Mouse (Mus musculus) CD4-positive, CD25-positive, alpha-beta regulatory T cell, adult 4 months (primary cell): ENCODE results near the gene Slco2b1. TPM values are rescaled to one million over a fixed set of nuclear protein-coding genes. Genes with fewer than 3 reads are reported as not detected.
"Not testable (repeated sequence)": the region's sequence is repeated elsewhere in the genome, so short reads cannot be mapped to it uniquely, and the experiment has no call there.

Experiments used
- ATAC-seq: one replicate; pipeline ENCODE4 v1.8.0; 2017
- polyA plus RNA-seq, 2 experiments: library from polyadenylated mRNA; unstranded; fragments of 100-300 nt; shearing (Covaris generic); gene quantifications; one replicate each; pipeline ENCODE4 v1.2.1; 2017

Slco2b1 gene
- under 1 TPM in 1 of 2 experiments, not detected in 1; 0.37 TPM for polyA plus RNA-seq

DNA sequence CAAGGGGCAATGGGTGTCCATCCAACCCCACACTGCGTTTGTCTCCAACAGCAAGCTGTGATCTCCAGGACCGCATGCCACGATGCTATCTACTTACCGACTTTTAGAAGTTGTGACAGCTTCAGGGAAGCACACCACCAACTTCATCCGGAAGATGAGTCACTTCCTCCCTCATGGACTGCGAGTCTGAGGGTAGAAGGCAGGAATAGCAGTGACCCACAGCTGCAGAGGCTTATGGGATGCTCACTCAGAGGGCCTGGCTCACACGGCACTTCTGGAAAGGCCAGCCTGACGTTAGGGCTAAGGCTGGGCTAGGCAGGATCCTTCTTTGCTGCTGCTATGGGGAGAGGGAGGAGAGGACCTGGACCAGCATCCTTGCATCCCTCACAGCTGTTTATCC lies at the start of gene Slco2b1:
TSS of gene Slco2b1 (minus strand) at position 175 of the 400 bp plus-strand sequence.
- ATAC-seq, result no peak

- ATAC-seq, result no peak
Measured at GRCm38 (mm10) chr7:99739276-99739675, 28.1 kb upstream of the Slco2b1 start.

DNA sequence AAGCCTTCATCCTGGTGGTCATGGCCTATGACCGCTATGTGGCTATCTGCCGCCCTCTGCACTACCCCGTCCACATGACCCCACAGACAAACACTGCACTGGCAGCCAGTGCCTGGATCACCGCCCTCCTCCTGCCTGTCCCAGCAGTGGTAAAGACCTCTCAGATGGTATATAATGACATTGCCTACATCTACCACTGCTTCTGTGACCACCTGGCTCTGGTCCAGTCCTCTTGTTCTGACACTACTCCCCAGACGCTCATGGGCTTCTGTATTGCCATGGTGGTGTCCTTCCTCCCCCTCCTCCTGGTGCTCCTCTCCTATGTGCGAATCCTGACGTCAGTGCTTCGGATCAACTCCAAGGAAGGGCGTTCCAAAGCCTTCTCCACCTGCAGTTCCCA lies 24.4 kb upstream of the Slco2b1 start:
- ATAC-seq, result not testable (repeated sequence)

DNA sequence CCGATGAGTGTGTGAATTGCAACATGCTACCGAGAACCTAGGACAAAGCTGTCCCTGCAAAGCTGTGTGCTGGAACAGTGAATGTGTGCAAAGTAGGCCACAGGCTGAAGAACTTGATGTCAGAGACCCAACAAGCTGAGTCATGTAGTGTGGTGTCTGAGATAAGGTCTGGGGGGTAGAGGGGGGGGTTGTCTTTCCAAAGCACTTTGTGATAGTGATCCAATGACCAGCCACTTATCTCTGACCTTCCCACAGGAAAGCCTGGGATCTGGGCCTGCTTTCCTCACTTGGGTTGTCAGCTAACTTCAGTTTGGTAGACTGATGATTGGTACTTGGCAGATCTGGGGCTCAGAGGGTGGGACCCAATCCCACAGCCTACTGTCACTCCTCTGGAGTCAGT lies 23.5 kb upstream of the Slco2b1 start:
- ATAC-seq, result no peak

- ATAC-seq, result no peak
Measured at GRCm38 (mm10) chr7:99729973-99730372, 18.8 kb upstream of the Slco2b1 start, which contains the start of gene Olfr520. Gene Olfr520 (plus strand): TSS chr7:99730273.

DNA sequence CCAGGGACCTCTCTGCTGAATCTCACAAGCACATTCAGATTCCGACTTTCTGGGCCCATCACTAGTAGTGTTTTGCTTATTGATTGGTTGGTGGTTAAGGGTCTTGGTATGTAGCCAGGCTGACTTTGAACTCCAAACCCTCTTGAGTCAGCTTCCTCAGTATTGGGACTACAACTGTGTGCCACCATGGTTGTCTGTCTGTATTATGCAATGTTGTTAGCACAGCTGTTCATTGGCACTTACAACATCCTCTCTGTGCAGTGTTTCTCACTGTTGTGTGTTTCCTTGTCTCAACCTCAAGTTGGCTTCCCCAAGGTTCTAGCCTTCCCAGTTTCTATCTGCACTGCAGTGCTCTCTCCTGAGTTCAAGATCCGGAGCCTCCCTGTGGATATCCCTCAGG lies 5.4 kb upstream of the Slco2b1 start:
- no peak for ATAC-seq

DNA sequence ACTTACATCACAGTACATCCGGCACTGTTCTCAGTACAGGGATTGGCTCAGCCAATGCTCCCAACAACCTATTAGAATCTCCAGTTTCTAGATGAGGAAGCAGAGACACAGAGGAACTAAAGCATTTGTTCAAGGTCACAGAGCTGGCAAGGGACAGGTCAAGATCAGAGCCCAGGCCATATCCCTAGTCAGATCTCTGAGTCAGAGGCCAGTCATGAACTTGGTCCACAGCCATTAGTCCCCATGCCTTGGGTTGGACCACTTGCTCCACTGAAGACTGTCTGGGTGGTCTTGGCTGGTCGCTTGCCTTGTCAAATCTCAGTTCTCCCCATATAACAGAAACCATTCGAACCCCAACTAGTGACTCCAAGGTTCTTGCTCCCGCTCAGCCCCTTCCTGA lies 1.3 kb upstream of the Slco2b1 start:
- ATAC-seq, result no peak

- no peak for ATAC-seq
Measured at GRCm38 (mm10) chr7:99710476-99710875, 664 bp downstream of the Slco2b1 start.

GRCm38 (mm10) chr7:99709992-99710391 lies 1.1 kb downstream of the Slco2b1 start:
- ATAC-seq, result no peak

DNA sequence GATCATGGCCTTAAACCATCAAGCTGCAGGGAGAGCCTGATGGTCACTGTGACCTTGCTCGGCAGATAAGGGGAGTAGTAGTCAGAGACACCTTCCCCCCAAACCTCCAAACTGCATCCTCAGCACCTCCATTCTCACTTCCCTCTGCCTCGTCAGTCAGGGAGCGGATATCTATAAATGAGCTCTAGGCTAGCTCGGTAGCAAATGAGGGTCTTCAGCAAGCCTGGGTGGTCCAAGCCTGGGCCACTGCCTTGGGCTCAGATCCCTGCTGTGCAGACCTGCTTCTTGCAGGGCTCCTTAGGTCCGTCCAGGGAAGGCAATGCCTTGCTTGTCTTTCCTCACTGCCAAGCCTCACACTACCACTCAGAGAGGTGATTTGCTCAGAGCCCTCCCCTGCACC lies 2.4 kb downstream of the Slco2b1 start:
- ATAC-seq, result no peak

- no peak for ATAC-seq
Measured at GRCm38 (mm10) chr7:99708301-99708721, 2.8 kb downstream of the Slco2b1 start.

DNA sequence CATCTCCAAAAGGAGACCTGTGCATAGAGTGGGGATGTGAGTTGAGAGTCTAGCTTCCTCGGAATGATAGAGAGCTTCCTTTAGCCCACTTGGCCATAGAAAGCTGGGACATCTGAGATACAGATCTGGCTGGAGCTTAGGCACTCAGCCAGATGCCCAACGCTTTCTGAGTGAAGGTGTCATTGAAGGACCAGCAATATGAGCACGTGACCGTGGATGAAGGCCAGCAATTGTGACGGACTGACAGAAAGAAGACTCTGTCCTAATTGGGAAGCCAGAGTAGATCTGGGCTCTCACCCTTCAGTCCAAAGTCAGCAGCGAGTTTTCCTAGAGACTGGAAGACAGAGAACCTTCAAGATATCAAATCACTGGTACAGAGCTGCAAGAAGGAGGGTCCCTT lies 3.5 kb downstream of the Slco2b1 start:
- ATAC-seq, result no peak

- no peak for ATAC-seq
Measured at GRCm38 (mm10) chr7:99707038-99707595, 4.0 kb downstream of the Slco2b1 start.

DNA sequence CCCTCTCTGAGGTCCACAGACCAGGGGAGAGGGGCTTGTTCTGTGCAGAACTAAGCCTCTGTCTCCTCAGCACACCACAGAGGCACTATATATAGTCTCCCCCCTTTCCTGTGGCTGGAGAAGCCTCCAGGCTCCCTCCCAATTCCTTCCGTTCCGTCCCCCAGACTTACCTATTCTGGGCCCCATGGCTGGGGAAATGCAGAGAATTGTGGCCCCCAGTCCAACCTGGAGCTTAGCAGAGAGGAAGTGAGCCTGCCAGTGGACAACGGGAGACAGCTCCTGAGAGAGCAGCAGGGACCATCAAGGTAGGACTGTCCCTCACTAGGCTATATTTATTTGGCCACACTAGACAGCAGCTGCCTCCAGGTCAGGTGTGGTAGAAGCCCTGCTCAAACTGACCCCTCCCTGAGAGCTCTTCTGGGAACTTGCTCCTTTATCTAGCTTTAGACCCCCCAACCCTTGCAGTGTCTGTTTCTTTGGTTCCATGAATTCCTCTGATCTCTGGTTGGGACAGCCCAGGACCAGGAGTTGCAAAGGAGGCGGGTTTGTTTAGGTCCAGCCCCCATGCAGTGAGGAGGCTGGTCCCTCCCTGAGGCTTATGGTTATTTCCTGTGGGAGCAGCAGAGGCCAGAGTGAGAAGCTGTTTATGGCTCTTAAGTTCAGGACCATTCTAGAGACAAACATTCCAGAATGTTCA lies 4.7 kb downstream of the Slco2b1 start:
- no peak for ATAC-seq

DNA sequence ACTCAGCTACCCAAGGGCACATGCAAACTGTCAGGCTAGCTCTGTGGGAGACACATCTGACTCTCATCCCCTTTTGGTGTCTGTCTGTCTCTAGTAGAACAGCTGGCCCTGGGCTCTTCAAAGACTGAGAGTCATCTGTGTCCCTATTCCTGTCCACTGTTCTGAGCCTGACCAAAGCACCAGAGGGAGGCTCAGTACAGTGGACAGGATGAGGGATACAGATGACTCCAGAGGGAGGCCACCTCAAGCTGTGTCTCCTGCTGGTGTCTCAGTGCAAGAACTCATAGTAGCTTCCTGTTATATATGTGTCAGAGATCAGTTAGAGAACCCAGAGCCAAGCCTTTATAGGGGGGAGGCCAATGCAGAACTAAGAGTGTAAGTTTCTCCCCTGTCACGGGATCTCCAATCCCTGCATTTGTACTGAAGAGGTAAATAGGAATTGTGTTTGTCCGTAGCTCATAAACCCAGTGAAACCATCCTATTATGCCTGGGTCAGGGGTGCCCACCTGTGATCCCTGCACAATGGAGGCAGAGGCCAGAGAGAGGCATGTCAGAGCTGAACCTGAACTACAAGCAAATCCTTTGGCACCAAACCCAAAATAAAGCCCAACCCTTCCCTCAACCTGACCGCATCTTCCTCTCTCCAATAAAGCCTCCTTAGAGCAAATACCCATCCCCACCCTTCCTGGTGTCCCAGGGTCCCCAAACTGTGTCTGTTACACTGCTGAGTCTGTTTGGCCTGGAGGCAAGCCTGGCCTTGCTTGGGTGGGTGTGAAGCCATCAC lies 6.2 kb downstream of the Slco2b1 start:
- ATAC-seq, result no peak

- ATAC-seq, result no peak
Measured at GRCm38 (mm10) chr7:99702201-99702600, 8.9 kb downstream of the Slco2b1 start.

DNA sequence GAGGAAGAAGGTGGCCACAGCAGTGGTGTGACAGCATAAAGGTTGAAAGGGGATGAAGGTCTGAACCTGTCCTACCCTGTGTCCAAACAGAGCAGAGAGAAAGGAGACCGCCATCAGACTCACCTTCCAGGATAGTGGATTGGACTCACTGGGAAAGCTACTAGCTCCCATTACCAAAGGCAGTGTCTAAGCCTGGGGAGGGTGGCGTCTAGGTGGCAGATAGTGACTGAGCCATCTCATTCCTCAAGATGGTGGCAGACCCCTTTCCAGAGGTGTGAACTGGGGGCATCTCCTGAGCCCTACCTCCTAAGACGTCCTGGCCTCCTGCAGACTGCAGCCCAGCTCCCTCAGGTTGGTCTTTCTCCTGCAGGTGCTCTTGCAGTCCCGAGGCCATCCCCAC lies 10.5 kb downstream of the Slco2b1 start:
- no peak for ATAC-seq

- ATAC-seq, result no peak
Measured at GRCm38 (mm10) chr7:99699709-99700151, 11.4 kb downstream of the Slco2b1 start.

DNA sequence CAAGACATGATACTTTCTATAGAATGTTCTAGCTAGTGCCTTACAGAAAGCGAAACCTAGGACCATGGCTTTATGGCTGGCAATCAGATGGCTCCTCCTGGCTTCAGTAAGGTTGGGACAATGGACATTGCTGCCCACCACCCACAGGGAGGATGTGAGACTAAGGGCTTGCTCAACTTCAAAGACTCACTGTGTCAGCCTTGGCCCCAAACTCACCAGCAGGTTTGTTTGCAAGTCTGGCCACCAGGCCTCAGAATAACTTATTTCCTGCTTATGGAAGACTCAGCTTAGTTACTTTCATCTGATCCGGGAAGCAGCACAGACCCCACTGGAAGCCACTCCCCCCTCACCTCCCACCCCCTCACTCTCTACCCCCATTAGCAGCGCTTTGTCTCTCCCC lies 12.0 kb downstream of the Slco2b1 start:
- ATAC-seq, result no peak

- ATAC-seq, result no peak
Measured at GRCm38 (mm10) chr7:99698576-99698975, 12.6 kb downstream of the Slco2b1 start.

GRCm38 (mm10) chr7:99695471-99696057 lies 15.6 kb downstream of the Slco2b1 start:
- ATAC-seq, result no peak

DNA sequence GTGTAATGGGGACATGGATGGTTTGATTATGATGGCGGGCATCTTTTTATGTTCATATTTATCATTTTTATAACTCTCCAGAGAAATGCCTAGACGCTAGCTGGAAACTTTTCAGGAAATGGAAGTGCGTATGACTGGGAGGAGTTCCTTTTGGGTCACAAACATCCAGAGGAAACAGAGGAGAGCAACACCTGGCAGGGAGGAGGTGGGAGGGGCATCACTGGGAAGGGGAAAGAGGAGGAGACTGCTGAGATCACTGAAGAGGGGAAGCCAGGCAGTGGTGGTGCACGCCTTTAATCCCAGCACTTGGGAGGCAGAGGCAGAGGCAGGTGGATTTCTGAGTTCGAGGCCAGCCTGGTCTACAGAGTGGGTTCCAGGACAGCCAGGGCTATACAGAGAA lies 16.7 kb downstream of the Slco2b1 start:
- not testable (repeated sequence) for ATAC-seq

DNA sequence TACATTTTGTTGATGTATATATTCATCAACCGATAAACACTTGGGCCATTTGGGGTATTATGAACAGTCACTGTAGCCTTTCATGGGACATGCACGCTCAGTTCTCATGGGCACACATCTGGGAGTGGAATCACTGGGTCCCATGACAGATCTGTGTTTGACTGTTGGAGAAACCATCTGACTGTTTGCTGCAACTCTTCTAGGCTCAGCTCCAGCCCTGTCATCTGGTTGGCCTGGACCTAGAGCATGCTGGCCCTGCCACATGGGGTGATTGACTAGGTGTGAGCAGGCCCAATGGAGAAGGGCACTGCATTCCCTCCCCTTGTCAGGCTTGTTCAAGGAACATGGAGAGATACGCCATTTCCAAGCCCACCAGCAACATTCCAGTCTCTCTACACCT lies 17.2 kb downstream of the Slco2b1 start:
- no peak for ATAC-seq
